Mouse (Mus musculus) erythroblast, embryonic 14.5 days (primary cell): ENCODE results near the gene Fuca1.

ENCODE experiments used
- GATA1 ChIP-seq: IDR thresholded peaks from 2 replicates; pipeline ENCODE4 v1.6.1; 2012; ENCODE audit warnings: low read length, inconsistent platforms, mixed read lengths
- TAL1 ChIP-seq: IDR thresholded peaks from 3 replicates; pipeline ENCODE4 v1.6.1; 2012; ENCODE audit warnings: low read length, inconsistent platforms, mixed read lengths

GRCm38 (mm10) chr4:135969070-135969750, 48.7 kb downstream of the Fuca1 start:
- TF ChIP-seq GATA1, result no peak
- TF ChIP-seq TAL1, result no peak
